Mouse (Mus musculus): ENCODE measurements around the gene Ssu72. TPM values are rescaled to one million over a fixed set of nuclear protein-coding genes. Genes with fewer than 3 reads are reported as not detected.
"Not testable (repeated sequence)": the region's sequence is repeated elsewhere in the genome, so short reads cannot be mapped to it uniquely, and the experiment has no call there.

Ssu72 gene
- total RNA-seq (2015) (90.2 and 93.9 TPM in 2 replicates), total RNA-seq (2017) (101 and 105 TPM in 2 replicates)

- ATAC-seq (replicated peaks; ENCODE audit: poor library complexity) = peak; percentile 79
These were observed at the start of gene Ssu72 for GRCm38 (mm10) chr4:155704721-155705591. Gene Ssu72, plus strand, starts transcription at chr4:155704800.

DNA sequence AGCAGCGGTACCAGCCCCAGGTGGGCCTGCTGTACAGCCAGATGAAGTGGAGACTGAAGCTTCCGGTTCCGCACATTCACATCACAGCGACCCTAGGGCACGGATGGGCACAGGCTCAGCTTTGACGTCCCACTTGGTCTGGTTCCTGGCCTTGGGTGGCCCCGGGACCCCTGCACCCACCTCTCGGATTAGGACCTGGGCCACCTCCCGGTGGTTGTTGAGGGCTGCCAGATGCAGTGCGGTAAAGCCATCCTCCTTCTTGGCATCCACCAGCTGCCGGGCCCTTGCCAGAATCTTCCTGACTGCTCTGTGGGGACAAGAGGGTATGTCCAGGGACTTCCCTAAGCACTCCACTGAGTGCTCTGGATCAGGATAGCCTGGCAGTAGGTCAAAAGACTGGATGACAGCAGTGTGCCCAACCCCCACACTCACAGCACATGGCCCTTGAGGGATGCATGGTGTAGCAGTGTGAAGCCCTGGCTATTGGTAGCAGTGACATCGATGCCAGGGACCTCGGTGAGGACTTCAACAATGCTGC, 48.3 kb upstream of the Ssu72 start:
- ATAC-seq (replicated peaks; ENCODE audit: poor library complexity) = no peak

DNA sequence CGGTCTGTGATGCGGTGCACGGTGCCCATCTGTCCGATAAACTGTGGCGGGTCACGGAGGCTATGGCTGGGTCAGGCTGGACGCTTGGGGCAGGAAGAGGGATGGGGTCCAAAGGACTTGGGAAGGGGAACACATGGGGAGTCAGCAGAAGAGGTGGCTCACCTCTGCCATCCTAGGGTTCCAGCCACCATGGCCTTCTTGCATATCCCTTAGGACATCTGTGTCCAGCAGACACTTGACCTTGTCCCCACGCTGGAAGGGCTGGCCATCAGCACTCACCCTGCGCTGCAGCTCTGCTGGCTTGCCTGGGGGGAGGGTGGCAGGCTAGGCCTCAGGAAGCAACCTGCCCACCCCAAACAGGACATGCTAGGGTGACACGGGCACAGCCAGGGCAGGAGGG, 45.6 kb upstream of the Ssu72 start:
- no peak for ATAC-seq (replicated peaks; ENCODE audit: poor library complexity)

GRCm38 (mm10) chr4:155660641-155661040, 44.0 kb upstream of the Ssu72 start:
- ATAC-seq (replicated peaks; ENCODE audit: poor library complexity) = no peak

- no peak for ATAC-seq (replicated peaks; ENCODE audit: poor library complexity)
These were observed 37.7 kb upstream of the Ssu72 start for GRCm38 (mm10) chr4:155666903-155667302.

DNA sequence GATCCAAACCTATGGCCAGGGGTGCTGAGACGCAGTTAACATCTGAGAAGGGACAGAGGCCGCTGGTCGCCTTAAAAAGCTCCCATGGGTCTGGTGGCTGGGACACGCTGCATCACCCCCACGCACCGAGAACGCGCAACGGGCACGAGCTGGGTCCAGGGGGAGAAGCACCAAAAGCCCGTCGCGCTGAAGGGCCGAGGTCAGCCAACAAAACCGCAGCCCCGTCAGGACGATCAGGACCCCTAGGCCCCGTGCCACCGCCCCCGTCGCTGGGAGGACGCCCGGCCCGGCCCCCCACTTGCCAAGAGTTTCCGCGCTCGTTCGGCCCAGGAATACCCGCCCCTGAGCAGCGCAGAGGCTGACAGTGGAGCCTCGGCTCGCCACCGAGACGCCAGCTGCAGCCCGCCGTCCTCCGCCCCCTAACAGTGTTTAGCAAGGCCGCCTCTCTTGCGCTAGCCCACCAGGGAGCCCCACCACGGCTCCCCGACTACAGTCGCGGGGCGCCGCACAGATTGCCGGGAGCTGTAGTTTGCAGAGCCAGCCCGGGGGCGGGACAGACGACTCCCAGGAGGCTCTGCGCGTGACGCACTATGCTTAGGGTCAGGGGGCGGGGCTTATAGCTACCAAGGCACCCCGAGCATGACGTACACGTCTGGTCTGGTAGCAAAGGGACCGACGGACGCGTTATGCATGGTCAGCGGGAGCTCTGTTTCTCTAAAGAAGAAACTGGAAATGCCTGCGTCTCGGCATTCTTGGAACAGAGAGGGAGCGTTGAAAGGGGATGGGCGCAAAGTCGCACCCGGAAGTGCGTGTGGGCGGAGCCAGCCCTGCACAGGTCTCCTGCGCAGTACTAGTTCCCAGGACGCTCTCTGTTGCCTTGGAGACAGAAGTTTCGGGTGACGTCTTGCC, 35.7 kb upstream of the Ssu72 start, which contains the start of gene Mib2:
Gene Mib2, minus strand, starts transcription at position 510 of the 909 bp plus-strand sequence.
- peak; percentile 95 for ATAC-seq (replicated peaks; ENCODE audit: poor library complexity)

DNA sequence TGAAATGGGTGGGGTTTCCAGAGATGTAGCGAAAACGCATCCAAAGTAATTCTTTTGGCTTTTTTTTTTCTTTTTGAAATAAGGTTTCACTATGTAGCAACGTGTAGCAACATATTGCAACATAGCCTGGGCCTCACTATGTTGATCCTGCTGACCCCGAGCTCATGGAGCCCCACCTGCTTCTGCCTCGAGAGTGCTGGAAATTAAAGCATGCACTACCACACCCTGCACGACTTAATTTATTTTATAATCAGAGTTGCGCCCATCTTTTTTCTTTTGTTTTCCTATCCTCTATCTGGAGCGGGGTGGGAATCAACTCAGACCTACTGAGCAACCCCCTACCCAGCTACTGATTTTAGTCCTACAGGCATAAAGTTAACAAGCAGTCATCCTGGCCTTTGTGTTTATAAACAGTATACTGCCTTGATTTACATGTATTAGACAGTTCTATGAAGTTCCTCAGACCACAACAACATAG, 35.0 kb upstream of the Ssu72 start:
- no peak for ATAC-seq (replicated peaks; ENCODE audit: poor library complexity)

DNA sequence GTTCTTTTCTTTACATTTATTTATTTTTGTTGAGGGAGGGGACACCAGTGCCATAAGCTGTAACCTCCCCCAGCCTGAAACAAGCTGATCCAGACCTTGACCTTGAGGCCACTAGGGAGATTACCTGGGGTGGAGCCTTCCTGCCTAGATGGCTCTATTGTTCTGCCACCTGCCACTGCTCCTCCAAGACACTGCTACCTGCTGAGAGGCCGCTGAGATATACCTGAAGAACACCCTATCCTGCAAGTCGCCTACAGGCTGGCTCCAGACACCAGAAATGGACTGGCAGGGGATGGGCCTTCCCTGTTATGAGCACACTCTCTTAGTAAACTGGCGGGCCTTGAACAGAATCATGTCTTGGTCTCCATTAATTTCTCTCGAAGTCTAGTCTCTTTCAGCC, 34.4 kb upstream of the Ssu72 start:
- ATAC-seq (replicated peaks; ENCODE audit: poor library complexity) = not testable (repeated sequence)

GRCm38 (mm10) chr4:155672082-155672481, 32.5 kb upstream of the Ssu72 start:
- ATAC-seq (replicated peaks; ENCODE audit: poor library complexity) = no peak

DNA sequence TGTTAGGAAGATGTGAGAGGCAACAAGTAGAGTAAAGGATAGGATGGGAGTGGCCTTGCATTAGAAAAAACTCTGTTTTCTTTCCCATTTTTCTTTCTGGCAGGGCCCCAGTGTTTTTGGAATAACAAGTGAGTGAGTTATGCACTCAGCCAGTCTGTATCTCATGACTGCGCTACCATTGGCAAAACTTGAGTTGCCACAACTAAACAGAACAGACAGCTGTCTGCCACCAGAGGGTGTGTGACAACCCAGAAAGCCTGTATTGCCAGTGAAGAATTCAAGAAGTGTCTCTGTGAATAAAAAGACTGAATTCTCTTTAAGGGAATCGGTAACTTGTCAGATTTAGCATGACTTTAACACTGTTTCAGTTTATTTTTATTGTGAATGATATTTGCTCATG, 28.6 kb upstream of the Ssu72 start:
- peak; percentile 82 for ATAC-seq (replicated peaks; ENCODE audit: poor library complexity)

DNA sequence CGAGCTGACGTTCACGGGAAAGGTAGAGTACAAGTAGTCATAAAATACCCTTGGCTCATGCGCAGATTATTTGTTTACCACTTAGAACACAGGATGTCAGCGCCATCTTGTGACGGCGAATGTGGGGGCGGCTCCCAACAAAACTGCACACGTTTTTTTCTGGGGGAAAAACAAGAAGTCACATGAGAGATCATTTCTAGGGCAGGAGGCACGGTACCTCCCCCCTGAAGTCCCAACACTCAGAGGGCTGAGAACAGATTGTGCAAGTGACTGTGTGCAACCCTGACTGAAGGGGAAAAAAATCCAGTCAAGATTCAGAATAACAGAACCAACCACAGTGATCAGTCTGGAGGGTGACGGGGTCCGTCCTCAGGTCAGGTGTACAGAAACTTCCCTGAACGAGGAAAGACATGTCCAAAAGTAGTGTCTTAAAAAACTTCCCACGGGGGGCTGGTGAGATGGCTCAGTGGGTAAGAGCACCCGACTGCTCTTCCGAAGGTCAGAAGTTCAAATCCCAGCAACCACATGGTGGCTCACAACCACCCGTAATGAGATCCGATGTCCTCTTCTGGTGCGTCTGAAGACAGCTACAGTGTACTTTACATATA, 20.8 kb upstream of the Ssu72 start:
- ATAC-seq (replicated peaks; ENCODE audit: poor library complexity) = 0 out of 2 replicates have a peak, but pooled peaks have one; percentile 23

DNA sequence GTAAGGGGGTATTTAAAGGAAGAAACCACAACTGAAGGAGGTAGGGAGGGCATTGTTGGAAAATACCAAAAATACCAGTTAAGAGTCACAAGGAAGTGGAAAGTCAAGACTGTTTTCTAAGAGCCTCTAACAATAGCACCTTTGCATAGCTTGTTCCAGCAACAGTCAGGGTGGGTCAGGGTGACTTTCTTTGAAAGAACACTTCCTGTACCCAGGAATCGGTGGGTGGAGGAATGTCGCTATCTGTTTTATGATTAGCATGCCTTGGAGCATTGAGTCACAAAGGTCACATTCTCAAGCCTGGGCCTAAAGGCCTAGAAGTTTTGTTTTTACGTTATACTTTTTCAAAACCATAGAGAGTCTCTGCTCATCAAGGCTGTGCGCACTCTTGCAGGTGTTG, 16.8 kb upstream of the Ssu72 start:
- not testable (repeated sequence) for ATAC-seq (replicated peaks; ENCODE audit: poor library complexity)

- no peak for ATAC-seq (replicated peaks; ENCODE audit: poor library complexity)
These were observed 13.8 kb upstream of the Ssu72 start for GRCm38 (mm10) chr4:155690571-155691375.

- peak; percentile 26; the same call in 1 of the 2 replicates for ATAC-seq (replicated peaks; ENCODE audit: poor library complexity)
These were observed 12.2 kb upstream of the Ssu72 start for GRCm38 (mm10) chr4:155692421-155692820.

DNA sequence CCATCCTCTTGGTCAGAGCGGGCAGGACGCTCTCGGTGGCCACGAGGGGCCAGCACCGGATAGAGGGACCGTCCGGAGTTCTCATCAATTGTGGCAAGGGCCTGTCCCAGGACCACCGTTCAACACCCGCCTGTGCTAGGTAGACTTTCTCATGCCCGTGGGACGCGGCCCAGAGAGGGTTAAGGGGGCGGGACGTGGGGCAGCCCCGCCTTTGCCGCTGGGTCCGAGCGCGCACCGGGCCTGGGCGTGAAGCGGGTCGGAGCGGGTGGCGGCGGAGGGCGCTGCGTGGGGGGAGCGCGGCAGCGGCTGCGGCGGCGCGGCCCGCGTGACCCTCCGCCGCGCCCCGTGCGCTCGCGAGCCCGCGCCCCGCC, 10.5 kb upstream of the Ssu72 start, which contains the start of gene Fndc10:
Gene Fndc10, plus strand, starts transcription at position 232 of the 371 bp plus-strand sequence.
- peak; percentile 44; the same call in 1 of the 2 replicates for ATAC-seq (replicated peaks; ENCODE audit: poor library complexity)

GRCm38 (mm10) chr4:155694482-155695401, 9.9 kb upstream of the Ssu72 start:
- peak; percentile 76 for ATAC-seq (replicated peaks; ENCODE audit: poor library complexity)

- no peak for ATAC-seq (replicated peaks; ENCODE audit: poor library complexity)
These were observed 9.0 kb upstream of the Ssu72 start for GRCm38 (mm10) chr4:155695531-155696062.

All from megakaryocyte progenitor cell, adult 5-6 weeks (primary cell).